Mouse (Mus musculus): ENCODE results near the gene Tmem59l. TPM values are rescaled to one million over a fixed set of nuclear protein-coding genes. Genes with fewer than 3 reads are reported as not detected.

Gene Tmem59l
- polyA plus RNA-seq, 1 experiment from 2014 or later: 32.5 TPM

- Histone ChIP-seq H3K36me3 (ENCODE audit: poor library complexity, severe bottlenecking) (no peaks in the 10 kb centered on the region), H3K9me3 (replicated peaks) (no peaks in the 10 kb centered on the region), H3K9ac (0 out of 2 replicates have a peak overlapping the region, but pooled peaks have one; percentile 50), H3K4me2 (peak overlapping the region; percentile 61), H3K27me3 (peaks cover 100% of the 10 kb centered on the region), H3K4me3 (peak overlapping the region; percentile 38), H3K27ac (no peak overlapping the region), H3K4me1 (peaks cover 55% of the 10 kb centered on the region)
- WGBS: 1% methylated on average over 47 of the region's 47 CpGs
- ATAC-seq: no peak
These were observed 6.7 kb upstream of the Tmem59l start for GRCm38 (mm10) chr8:70493692-70494415.

- Histone ChIP-seq H3K36me3 (ENCODE audit: poor library complexity, severe bottlenecking) (no peaks in the 10 kb centered on the region), H3K4me1 (peaks cover 64% of the 10 kb centered on the region), H3K9ac (peak within 1 kb of the TSS; percentile 50), H3K27ac (no peak within 1 kb of the TSS), H3K9me3 (replicated peaks) (no peaks in the 10 kb centered on the region), H3K4me2 (peak within 1 kb of the TSS; percentile 61), H3K4me3 (peak within 1 kb of the TSS; percentile 38), H3K27me3 (peaks cover 100% of the 10 kb centered on the region)
- 0 out of 2 replicates have a peak, but pooled peaks have one; percentile 19 for ATAC-seq
- under 1% methylated on average over 59 of the region's 93 CpGs for WGBS
These were observed 5.8 kb upstream of the Tmem59l start, which contains the start of gene Crlf1 for GRCm38 (mm10) chr8:70492664-70493640. Crlf1 (plus strand) TSS chr8:70493158.

- Histone ChIP-seq H3K9ac (peak overlapping the region; percentile 46; the same call in 1 of the 2 replicates), H3K4me3 (no peak overlapping the region), H3K27me3 (peaks cover 98% of the 10 kb centered on the region), H3K36me3 (ENCODE audit: poor library complexity, severe bottlenecking) (no peaks in the 10 kb centered on the region), H3K4me2 (no peak overlapping the region; the same call in 1 of the 2 replicates), H3K4me1 (peaks cover 73% of the 10 kb centered on the region), H3K9me3 (replicated peaks) (no peaks in the 10 kb centered on the region), H3K27ac (no peak overlapping the region)
- no peak for ATAC-seq
- WGBS: 1% methylated on average over 20 of the region's 20 CpGs
These were observed 3.8 kb upstream of the Tmem59l start for GRCm38 (mm10) chr8:70490880-70491495.

DNA sequence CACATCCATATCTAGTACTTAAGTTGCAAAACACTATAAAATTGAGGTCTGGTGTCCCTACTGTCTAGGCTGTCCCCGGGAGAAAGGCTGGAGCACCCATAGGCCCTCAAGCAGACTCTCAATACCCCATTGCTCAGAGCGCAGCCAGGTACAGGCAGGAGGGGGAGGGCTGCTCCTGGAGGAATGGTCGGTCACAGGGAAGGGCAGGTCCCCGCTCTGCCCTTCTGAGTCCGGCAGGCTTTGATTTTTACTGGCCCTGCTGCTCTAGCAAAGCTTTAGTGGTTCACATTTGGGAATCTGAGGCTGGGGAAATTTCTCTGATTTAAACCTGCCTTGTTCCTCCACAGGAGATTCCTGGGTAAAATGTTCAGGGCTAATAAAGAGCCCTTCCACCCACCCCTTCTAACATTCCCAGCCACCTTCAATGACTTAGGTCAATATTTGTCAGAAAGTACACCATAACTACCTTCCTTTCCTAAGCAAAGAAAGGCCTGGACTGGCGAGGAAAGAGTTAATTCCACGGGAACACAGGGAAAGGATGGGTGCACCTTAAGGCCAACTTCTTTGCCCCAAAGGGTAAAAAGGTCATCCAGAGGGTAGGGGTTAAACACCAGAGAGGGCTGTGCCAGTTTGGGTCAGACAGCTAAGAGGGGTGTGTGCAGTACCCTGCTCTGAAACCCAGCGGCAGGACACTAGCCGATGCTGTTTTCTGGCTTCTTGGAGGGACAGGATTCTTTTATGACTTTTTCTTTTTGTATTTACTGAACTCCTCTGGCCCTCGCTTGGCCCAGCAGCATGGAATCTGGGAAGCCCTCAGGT is 3.1 kb upstream of the Tmem59l start:
- Histone ChIP-seq H3K36me3 (ENCODE audit: poor library complexity, severe bottlenecking) (no peaks in the 10 kb centered on the region), H3K9me3 (replicated peaks) (no peaks in the 10 kb centered on the region), H3K27me3 (peaks cover 98% of the 10 kb centered on the region), H3K4me3 (no peak overlapping the region), H3K9ac (no peak overlapping the region; the same call in 1 of the 2 replicates), H3K4me1 (peaks cover 69% of the 10 kb centered on the region), H3K27ac (no peak overlapping the region), H3K4me2 (no peak overlapping the region)
- WGBS: 6% methylated on average over 10 of the region's 10 CpGs
- no peak for ATAC-seq

DNA sequence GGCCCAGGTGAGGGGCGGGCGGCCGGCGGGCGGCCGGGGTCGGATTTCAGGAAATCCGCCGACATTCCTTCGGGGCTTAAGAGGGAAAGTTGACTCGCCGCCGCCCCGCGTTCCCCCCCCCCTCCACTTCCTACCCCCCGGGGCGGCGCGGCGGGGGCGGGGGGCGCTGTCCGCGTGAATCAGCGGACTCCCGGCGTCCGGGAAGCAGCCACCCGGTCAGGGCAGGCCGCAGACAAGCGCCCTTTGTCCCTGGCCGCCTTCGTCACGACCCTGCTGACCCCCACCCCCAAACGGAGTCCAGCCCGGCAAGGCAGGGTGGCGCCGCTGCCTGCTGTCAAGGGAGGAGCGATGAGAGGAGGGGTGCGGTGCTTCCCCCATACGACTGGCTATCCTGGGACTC is 2.4 kb upstream of the Tmem59l start:
- peaks cover 62% of the 10 kb centered on the region for H3K4me1 ChIP-seq

GRCm38 (mm10) chr8:70488931-70489470 is 1.8 kb upstream of the Tmem59l start:
- Histone ChIP-seq H3K4me3 (peak overlapping the region; percentile 10; the same call in 1 of the 2 replicates), H3K4me2 (peak overlapping the region; percentile 72), H3K9me3 (replicated peaks) (no peaks in the 10 kb centered on the region), H3K4me1 (peaks cover 56% of the 10 kb centered on the region), H3K9ac (no peak overlapping the region), H3K36me3 (ENCODE audit: poor library complexity, severe bottlenecking) (no peaks in the 10 kb centered on the region), H3K27me3 (peaks cover 98% of the 10 kb centered on the region), H3K27ac (no peak overlapping the region)
- no peak for ATAC-seq
- WGBS: 2% methylated on average over 14 of the region's 14 CpGs

More for the DNA sequence above, 2.4 kb upstream of the Tmem59l start:
- no peak for ATAC-seq
- Histone ChIP-seq H3K27ac (no peak overlapping the region), H3K4me3 (peak overlapping the region; percentile 10; the same call in 1 of the 2 replicates), H3K27me3 (peaks cover 98% of the 10 kb centered on the region), H3K36me3 (ENCODE audit: poor library complexity, severe bottlenecking) (no peaks in the 10 kb centered on the region), H3K4me2 (peak overlapping the region; percentile 37), H3K9ac (0 out of 2 replicates have a peak overlapping the region, but pooled peaks have one; percentile 0), H3K9me3 (replicated peaks) (no peaks in the 10 kb centered on the region)
- under 1% methylated on average over 25 of the region's 41 CpGs for WGBS

- no peak; the same call in 1 of the 2 replicates for ATAC-seq
- Histone ChIP-seq H3K27me3 (peaks cover 98% of the 10 kb centered on the region), H3K9me3 (replicated peaks) (no peaks in the 10 kb centered on the region), H3K4me3 (peak overlapping the region; percentile 32), H3K36me3 (ENCODE audit: poor library complexity, severe bottlenecking) (no peaks in the 10 kb centered on the region), H3K4me2 (peak overlapping the region; percentile 72), H3K27ac (no peak overlapping the region), H3K4me1 (peaks cover 48% of the 10 kb centered on the region), H3K9ac (peak overlapping the region; percentile 37; the same call in 1 of the 2 replicates)
- 2% methylated on average over 49 of the region's 55 CpGs for WGBS
These were observed 1.0 kb upstream of the Tmem59l start for GRCm38 (mm10) chr8:70487993-70488796.

DNA sequence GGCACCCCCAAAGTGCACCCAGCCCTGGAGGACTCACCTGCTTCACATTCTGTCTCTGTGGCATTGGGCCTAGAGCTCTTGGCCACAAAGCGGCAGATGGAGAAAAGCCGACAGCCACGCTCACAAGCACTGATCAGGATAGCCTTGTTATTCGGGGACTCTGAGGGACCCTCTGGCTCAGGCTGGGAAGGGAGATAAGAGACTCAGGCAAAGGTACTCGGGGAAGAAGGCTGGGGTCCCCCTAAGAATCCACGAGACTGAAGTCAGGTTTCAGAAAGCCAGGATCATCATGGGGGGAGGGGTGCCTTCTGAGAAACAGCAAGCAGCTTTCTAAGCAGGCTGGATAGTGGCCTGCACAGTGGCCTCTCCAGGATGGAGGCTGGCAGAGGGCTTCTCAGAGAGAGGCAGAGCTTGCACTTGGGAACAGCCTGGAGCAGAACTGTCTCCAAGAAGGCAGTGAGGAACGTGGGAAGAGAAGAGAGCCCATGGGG is 922 bp downstream of the Tmem59l start:
- ATAC-seq: no peak
- H3K27ac ChIP-seq: no peak overlapping the region
- peak overlapping the region; percentile 51 for H3K4me3 ChIP-seq
- H3K9me3 ChIP-seq (replicated peaks): no peaks in the 10 kb centered on the region
- no peaks in the 10 kb centered on the region for H3K36me3 ChIP-seq (ENCODE audit: poor library complexity, severe bottlenecking)
- WGBS: 47% methylated on average over 7 of the region's 7 CpGs
- H3K4me2 ChIP-seq: peak overlapping the region; percentile 72
- peaks cover 35% of the 10 kb centered on the region for H3K4me1 ChIP-seq
- peak overlapping the region; percentile 75; the same call in 1 of the 2 replicates for H3K9ac ChIP-seq
- H3K27me3 ChIP-seq: peaks cover 90% of the 10 kb centered on the region

- ATAC-seq: no peak
- Histone ChIP-seq H3K9me3 (replicated peaks) (no peaks in the 10 kb centered on the region), H3K27ac (no peak overlapping the region), H3K36me3 (ENCODE audit: poor library complexity, severe bottlenecking) (no peaks in the 10 kb centered on the region), H3K4me2 (no peak overlapping the region), H3K4me1 (peaks cover 10% of the 10 kb centered on the region; the same call in 1 of the 2 replicates), H3K27me3 (peaks cover 77% of the 10 kb centered on the region), H3K4me3 (no peak overlapping the region), H3K9ac (no peak overlapping the region)
- WGBS: 58% methylated on average over 2 of the region's 2 CpGs
These were observed 4.2 kb downstream of the Tmem59l start for GRCm38 (mm10) chr8:70482943-70483342.

GRCm38 (mm10) chr8:70481908-70482307 is 5.2 kb downstream of the Tmem59l start:
- peaks cover 75% of the 10 kb centered on the region for H3K27me3 ChIP-seq
- H3K4me1 ChIP-seq: peaks cover 5% of the 10 kb centered on the region; the same call in 1 of the 2 replicates
- WGBS: 81% methylated on average over 3 of the region's 3 CpGs
- H3K36me3 ChIP-seq (ENCODE audit: poor library complexity, severe bottlenecking): no peaks in the 10 kb centered on the region
- no peak for ATAC-seq
- no peak overlapping the region for H3K27ac ChIP-seq
- no peaks in the 10 kb centered on the region for H3K9me3 ChIP-seq (replicated peaks)
- H3K4me2 ChIP-seq: no peak overlapping the region
- no peak overlapping the region for H3K9ac ChIP-seq
- no peak overlapping the region for H3K4me3 ChIP-seq

Data from forebrain, embryonic 13.5 days (tissue).